Mouse (Mus musculus): ENCODE measurements around the gene Ppp1r8.

Ppp1r8 gene

GRCm38 (mm10) chr4:132783732-132784131 lies 59.2 kb downstream of the Ppp1r8 start:
- DNase-seq (ENCODE audit: low read depth, low spot score): no peak

DNA sequence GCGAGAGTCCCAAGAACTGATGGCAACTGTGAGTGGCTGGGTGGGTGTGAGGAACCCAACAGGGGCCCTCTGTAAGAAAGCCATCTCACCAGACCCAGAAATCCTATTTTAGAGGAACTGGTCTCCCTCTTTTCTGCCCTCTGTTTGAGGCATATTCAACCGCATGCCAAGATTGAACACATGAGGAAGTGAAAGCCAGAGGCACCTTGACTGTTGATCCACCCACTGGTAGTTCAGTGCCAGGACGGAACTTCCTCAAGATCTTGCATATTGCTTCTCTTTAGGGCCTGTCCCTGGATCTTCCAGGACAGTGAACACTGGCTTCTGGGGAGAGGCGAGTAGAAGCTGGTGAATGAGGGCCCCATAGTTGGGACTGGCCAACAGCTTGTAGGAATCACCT lies 62.7 kb downstream of the Ppp1r8 start:
- no peak for DNase-seq (ENCODE audit: low read depth, low spot score)

DNA sequence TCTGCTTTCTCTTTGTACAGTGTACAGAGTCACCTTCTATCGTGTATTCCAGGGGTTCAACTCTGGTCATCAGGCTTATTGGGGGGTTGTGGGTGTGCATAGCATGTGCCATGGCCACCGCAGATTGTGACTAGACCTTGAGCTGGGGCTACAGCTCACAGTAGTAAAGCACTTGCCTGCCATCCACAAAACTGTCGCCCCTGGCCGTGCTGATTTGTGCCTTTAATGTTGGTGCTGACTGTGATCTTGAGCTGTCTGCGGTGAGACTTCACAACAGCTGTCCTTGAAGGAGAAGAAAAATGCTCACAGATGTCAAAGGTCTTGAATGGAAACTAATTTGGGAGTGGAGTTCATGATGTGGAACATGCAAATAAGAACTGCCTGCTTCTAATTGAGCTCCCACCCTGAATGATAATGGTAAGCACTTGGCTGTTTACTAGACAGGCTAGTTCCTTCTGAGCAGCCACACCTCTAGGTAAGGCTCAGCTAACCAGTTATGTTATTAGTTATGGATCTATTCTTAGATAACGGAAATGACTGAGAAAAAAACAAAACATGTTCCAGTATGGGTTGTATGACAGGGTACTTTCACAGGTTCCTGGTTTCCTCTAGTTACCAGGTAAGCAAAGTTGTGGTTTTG lies 64.3 kb downstream of the Ppp1r8 start:
- no peak for DNase-seq (ENCODE audit: low read depth, low spot score)

All from embryo, embryonic 11.5 days (tissue).